Mouse (Mus musculus) C2C12 (cell line): Measurements from ENCODE around the gene Snrnp35. TPM values are rescaled to one million over a fixed set of nuclear protein-coding genes. Genes with fewer than 3 reads are reported as not detected.

Source experiments
- H3K27me3 ChIP-seq: one replicate; pipeline ENCODE4 v1.6.1; 2011; ENCODE audit not compliant: control insufficient read depth, insufficient read depth, insufficient read length
- H3K36me3 ChIP-seq: one replicate; pipeline ENCODE4 v1.6.1; 2011; ENCODE audit not compliant: control insufficient read depth, insufficient read depth
- H3K4me3 ChIP-seq: one replicate; pipeline ENCODE4 v1.5.1; 2011; ENCODE audit warnings: mild to moderate bottlenecking, control low read depth; ENCODE audit not compliant: poor library complexity, insufficient read depth, severe bottlenecking
- H3K79me2 ChIP-seq: one replicate; pipeline ENCODE4 v1.6.1; 2011; ENCODE audit not compliant: control insufficient read depth, insufficient read depth
- H3K79me3 ChIP-seq: one replicate; pipeline ENCODE4 v1.6.1; 2011; ENCODE audit warnings: low read depth, control low read depth
- H3ac ChIP-seq: one replicate; pipeline ENCODE3; 2011; ENCODE audit warnings: low read depth; ENCODE audit not compliant: control insufficient read depth, insufficient read length
- CEBPB ChIP-seq: IDR thresholded peaks from one replicate; pipeline ENCODE4 v1.6.1; 2011; ENCODE audit warnings: low read depth, mild to moderate bottlenecking, control low read depth, moderate library complexity
- CTCF ChIP-seq: IDR thresholded peaks from one replicate; pipeline ENCODE4 v1.5.1; 2011; ENCODE audit not compliant: control insufficient read depth, insufficient read depth, insufficient read length
- FOSL1 ChIP-seq: IDR thresholded peaks from one replicate; pipeline ENCODE4 v1.8.0; 2011; ENCODE audit warnings: mild to moderate bottlenecking, low read length; ENCODE audit not compliant: poor library complexity, insufficient read depth, severe bottlenecking
- MAX ChIP-seq: IDR thresholded peaks from one replicate; pipeline ENCODE4 v1.6.1; 2011; ENCODE audit warnings: mild to moderate bottlenecking, control low read depth
- MYOD1 ChIP-seq: IDR thresholded peaks from one replicate; pipeline ENCODE4 v1.6.1; 2011; ENCODE audit warnings: low read depth; ENCODE audit not compliant: control insufficient read depth, insufficient read length
- MYOG ChIP-seq: IDR thresholded peaks from one replicate; pipeline ENCODE4 v1.6.1; 2011; ENCODE audit not compliant: control insufficient read depth, insufficient read length; ENCODE audit errors: extremely low read depth
- USF1 ChIP-seq: IDR thresholded peaks from one replicate; pipeline ENCODE4 v1.6.1; 2011; ENCODE audit warnings: low read depth, mild to moderate bottlenecking, control low read depth, moderate library complexity
- long read RNA-seq, 2 experiments: library from polyadenylated mRNA; unstranded; transcript quantifications; one replicate each; pipeline ENCODE4 v2.0.0; 2019 to 2020
- polyA plus RNA-seq: library from polyadenylated mRNA; unstranded; fragments of >200 nt; fragmentation: generic; extraction: Trizol; gene quantifications from one replicate; pipeline ENCODE4 v1.2.1, GENCODE M21; 2012; ENCODE audit warnings: missing spikeins

Gene Snrnp35
- polyA plus RNA-seq: 23.8 TPM
- long read RNA-seq, experiment 1, transcript Snrnp35-201 (2 exons, 1,115 nt): major isoform, 9 of 12 reads
- long read RNA-seq, experiment 1, partial matches to known transcripts: 0 of 12 reads
- long read RNA-seq, experiment 1, other reads (novel, unspliced or antisense): 2 of 12 reads
- long read RNA-seq, experiment 2, transcript Snrnp35-201 (2 exons, 1,115 nt): major isoform, 5 of 5 reads
- long read RNA-seq, experiment 2, partial matches to known transcripts: 0 of 5 reads
- long read RNA-seq, experiment 2, other reads (novel, unspliced or antisense): 0 of 5 reads

GRCm38 (mm10) chr5:124482966-124483654, at the start of gene Snrnp35:
TSS of gene Snrnp35 (plus strand) at chr5:124483134.
- Histone ChIP-seq H3K79me3 (peaks cover 3% of the 10 kb centered on the region), H3K4me3 (peak within 1 kb of the TSS; percentile 84), H3K79me2 (peaks cover 22% of the 10 kb centered on the region), H3ac (peak within 1 kb of the TSS; percentile 68), H3K27me3 (no peaks in the 10 kb centered on the region), H3K36me3 (no peaks in the 10 kb centered on the region)
- TF ChIP-seq MAX (peak; percentile 95), CEBPB (no peak), MYOG (no peak), USF1 (no peak), CTCF (no peak), FOSL1 (no peak), MYOD1 (no peak)

DNA sequence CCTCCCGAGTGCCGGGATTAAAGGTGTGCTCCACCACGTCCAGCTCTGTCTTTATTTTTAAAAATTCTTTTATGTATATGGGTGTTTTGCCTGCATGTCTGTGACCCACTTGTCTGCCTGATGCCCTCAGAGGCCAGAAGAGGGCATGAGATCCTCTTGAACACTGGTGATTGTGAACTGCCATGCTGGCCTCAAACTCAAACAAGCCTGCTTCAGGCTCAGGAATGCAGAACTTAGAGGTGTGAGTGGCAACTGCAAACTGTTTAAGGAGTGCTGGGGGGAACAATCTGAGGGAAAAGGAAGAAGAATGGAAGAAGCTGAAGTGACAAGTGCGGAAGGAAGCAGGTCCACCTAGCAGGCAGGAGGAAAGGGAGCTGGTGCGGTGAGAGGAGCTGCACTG, 44.7 kb upstream of the Snrnp35 start:
- Histone ChIP-seq H3K36me3 (no peaks in the 10 kb centered on the region), H3ac (no peak overlapping the region), H3K79me2 (peaks cover 30% of the 10 kb centered on the region), H3K27me3 (no peaks in the 10 kb centered on the region), H3K79me3 (peaks cover 15% of the 10 kb centered on the region), H3K4me3 (no peak overlapping the region)
- no peak for TF ChIP-seq MYOG
- peak; percentile 27 for TF ChIP-seq CTCF

- peaks cover 35% of the 10 kb centered on the region for H3K79me2 ChIP-seq
- H3K4me3 ChIP-seq: peak overlapping the region; percentile 28
- no peaks in the 10 kb centered on the region for H3K36me3 ChIP-seq
- H3K27me3 ChIP-seq: no peaks in the 10 kb centered on the region
- H3K79me3 ChIP-seq: peaks cover 15% of the 10 kb centered on the region
- TF ChIP-seq MAX (no peak), USF1 (no peak), CTCF (no peak), MYOG (no peak), FOSL1 (no peak), CEBPB (no peak), MYOD1 (no peak)
- H3ac ChIP-seq: peak overlapping the region; percentile 31
Measured at GRCm38 (mm10) chr5:124438746-124439145, 44.2 kb upstream of the Snrnp35 start.

DNA sequence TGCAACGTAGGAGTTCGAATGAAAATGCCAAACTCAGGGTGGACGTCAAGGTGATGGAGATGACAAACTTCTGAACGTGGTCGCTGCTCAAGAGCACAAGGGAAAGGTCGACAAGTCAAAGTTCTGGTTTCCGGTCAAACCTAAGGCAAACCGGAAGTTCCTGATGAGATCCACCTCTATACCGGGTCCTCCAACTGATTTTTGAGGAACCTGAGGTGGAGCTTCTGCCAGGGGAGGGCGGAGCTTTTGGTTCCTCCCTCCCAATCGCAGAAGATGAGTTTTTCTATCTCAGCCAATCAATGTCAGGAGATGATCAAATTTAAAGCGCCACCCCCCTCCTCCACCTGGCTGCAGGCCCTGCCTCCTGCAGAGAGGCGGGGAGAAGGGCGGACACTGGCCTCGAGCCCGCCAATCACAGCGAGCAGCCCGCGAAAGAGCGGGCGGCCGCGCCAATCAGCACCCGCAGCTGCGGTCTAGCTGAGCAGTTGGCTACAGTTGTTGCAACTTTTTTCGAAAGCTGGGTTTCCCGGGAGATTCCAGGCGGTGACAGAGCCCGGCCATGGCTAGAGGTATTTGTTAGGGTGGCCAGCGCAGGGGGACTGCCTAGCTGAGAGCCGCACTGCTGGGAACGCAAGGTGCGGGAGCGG, 43.4 kb upstream of the Snrnp35 start, which contains the start of gene Kmt5a:
TSS of gene Kmt5a (plus strand) at position 484 of the 647 bp plus-strand sequence.
- Histone ChIP-seq H3K79me3 (peaks cover 16% of the 10 kb centered on the region), H3K79me2 (peaks cover 43% of the 10 kb centered on the region), H3ac (peak within 1 kb of the TSS; percentile 84), H3K36me3 (no peaks in the 10 kb centered on the region), H3K4me3 (peak within 1 kb of the TSS; percentile 54), H3K27me3 (no peaks in the 10 kb centered on the region)
- TF ChIP-seq USF1 (no peak), MYOD1 (no peak), CEBPB (peak; percentile 26)

- no peak for TF ChIP-seq CEBPB
- peak; percentile 10 for TF ChIP-seq CTCF
- no peaks in the 10 kb centered on the region for H3K36me3 ChIP-seq
- no peaks in the 10 kb centered on the region for H3K27me3 ChIP-seq
- H3ac ChIP-seq: peak overlapping the region; percentile 84
- peak overlapping the region; percentile 54 for H3K4me3 ChIP-seq
- H3K79me2 ChIP-seq: peaks cover 49% of the 10 kb centered on the region
- H3K79me3 ChIP-seq: peaks cover 20% of the 10 kb centered on the region
Measured at GRCm38 (mm10) chr5:124440094-124440701, 42.7 kb upstream of the Snrnp35 start.

GRCm38 (mm10) chr5:124442628-124443027, 40.3 kb upstream of the Snrnp35 start:
- Histone ChIP-seq H3K79me3 (peaks cover 31% of the 10 kb centered on the region), H3K79me2 (peaks cover 72% of the 10 kb centered on the region), H3K4me3 (no peak overlapping the region), H3ac (no peak overlapping the region), H3K27me3 (no peaks in the 10 kb centered on the region), H3K36me3 (peaks cover 7% of the 10 kb centered on the region)
- TF ChIP-seq CTCF: no peak
- TF ChIP-seq CEBPB: peak; percentile 63
